ENCODE assay signal across 22 mouse cellular contexts in the genomic region with DNA sequence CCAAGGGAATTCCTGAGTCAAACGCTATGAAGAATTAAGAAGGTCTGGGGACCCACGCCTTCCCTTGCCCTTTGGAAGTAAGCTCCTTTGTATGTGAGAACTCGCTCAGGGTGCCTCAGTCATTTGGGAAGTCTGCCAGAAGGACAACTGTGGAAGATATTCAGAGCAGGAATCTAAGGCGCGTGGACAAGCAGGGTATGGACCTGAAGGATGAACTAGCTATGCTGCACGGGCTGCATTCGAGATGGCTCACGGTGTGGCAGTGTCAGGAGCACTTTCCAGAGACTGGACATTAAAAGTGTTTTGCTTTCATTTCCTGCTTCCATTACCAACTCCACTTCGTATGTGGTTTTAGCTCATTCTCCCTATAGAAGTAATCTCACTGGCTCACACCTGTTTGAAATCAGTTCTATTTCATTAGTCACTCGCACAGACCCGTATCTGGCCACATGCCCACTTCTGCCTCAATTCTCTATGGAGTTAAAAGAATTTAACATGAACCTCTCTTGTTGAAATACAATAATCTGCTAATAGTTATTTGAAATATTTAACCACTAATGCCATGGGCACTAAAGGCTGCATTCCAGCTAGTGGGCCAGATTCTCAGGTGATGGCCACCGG. TPM values are rescaled to one million over a fixed set of nuclear protein-coding genes. Genes with fewer than 3 reads are reported as not detected.
DNase-seq lines count a peak whose midpoint lies in the region; ATAC-seq and TF ChIP-seq lines count a peak whose summit lies in the region.
"Had no signal": no experiment of that assay in that cellular context is flagged by ENCODE, and none has a peak within 500 bp of the region (broad histone marks: within the 10 kb centered on the region; RNA-seq: fewer than 3 reads in every experiment).

No protein-coding gene starts in this region.

- no peak overlapping the region for H3K27ac ChIP-seq in heart, embryonic 14.5 days (replicated peaks in 1 of 2; ENCODE audit: control insufficient read depth in 1 of 2, insufficient read depth in 1 of 2, low read depth in 2 of 2, low read length in 2 of 2)
- H3K27ac ChIP-seq in heart, embryonic 10.5 days = no peak overlapping the region
- peak overlapping the region; percentile 65; the same call in 1 of the 2 replicates for H3K27ac ChIP-seq in limb, embryonic 13.5 days
- H3K27ac ChIP-seq: forebrain, embryonic 13.5 days; heart, embryonic 13.5 days; hindbrain, embryonic 13.5 days; liver, embryonic 15.5 days; midbrain, embryonic 12.5 days; neural tube, embryonic 12.5 days had no signal

- H3K9me3 ChIP-seq in heart, embryonic 14.5 days (ENCODE audit: control insufficient read depth, low read length) = no peaks in the 10 kb centered on the region
- H3K9me3 ChIP-seq in heart, embryonic 10.5 days = no peaks in the 10 kb centered on the region
- no peaks in the 10 kb centered on the region for H3K9me3 ChIP-seq in limb, embryonic 13.5 days
- H3K9me3 ChIP-seq: heart, embryonic 13.5 days; liver, embryonic 15.5 days; neural tube, embryonic 12.5 days had no signal

- TF ChIP-seq POLR2A in lung, adult 2 months (IDR thresholded peaks at IDR 0.05; ENCODE audit: borderline replicate concordance, extremely low read depth, low read depth, low read length) = no peak

- TF ChIP-seq CTCF in lung, adult 2 months (IDR thresholded peaks at IDR 0.05; ENCODE audit: insufficient read depth, low read length) = no peak

- no peaks in the 10 kb centered on the region for H3K36me3 ChIP-seq in heart, embryonic 14.5 days (ENCODE audit: control insufficient read depth, insufficient read depth, low read length)
- no peaks in the 10 kb centered on the region for H3K36me3 ChIP-seq in heart, embryonic 10.5 days
- H3K36me3 ChIP-seq in limb, embryonic 13.5 days = no peaks in the 10 kb centered on the region
- H3K36me3 ChIP-seq: heart, embryonic 13.5 days; hindbrain, embryonic 13.5 days; liver, embryonic 15.5 days; midbrain, embryonic 12.5 days; neural tube, embryonic 12.5 days had no signal

- no peak for ATAC-seq in heart, embryonic 14.5 days (ENCODE audit: insufficient number of reproducible peaks, insufficient read depth, low FRiP score, low read depth)
- peak; percentile 85 for ATAC-seq in limb, embryonic 13.5 days (ENCODE audit: low FRiP score, low read depth)
- ATAC-seq in inflammation-experienced regulatory T-cells, adult 6 months = no peak
- ATAC-seq: CD4-positive, CD25-positive, alpha-beta regulatory T cell, adult 4 months; forebrain, embryonic 13.5 days; Patski had no signal

- DNase-seq in heart, embryonic 10.5 days (ENCODE audit: low spot score) = no peak
- peak; percentile 81 for DNase-seq in 3T3-L1 (ENCODE audit: low read depth, low spot score)
- peak; percentile 41 for DNase-seq in Muller cell, postnatal 12 days (ENCODE audit: inconsistent ontology term)
- no peak for DNase-seq in lung, adult 2 months
- DNase-seq in adrenal gland, adult 8-10 months = no peak
- DNase-seq: adrenal gland, adult 2 months; kidney, adult 2 months; kidney, postnatal 10 days; liver; right cerebral cortex, postnatal 14 days; thymus, postnatal 25 days had no signal

- H3K9ac ChIP-seq in heart, embryonic 14.5 days (ENCODE audit: low read length) = no peak overlapping the region
- H3K9ac ChIP-seq in limb, embryonic 13.5 days = no peak overlapping the region
- H3K9ac ChIP-seq: forebrain, embryonic 13.5 days; heart, embryonic 13.5 days; hindbrain, embryonic 13.5 days; liver, embryonic 15.5 days; midbrain, embryonic 12.5 days; neural tube, embryonic 12.5 days had no signal

- no peak overlapping the region for H3K4me3 ChIP-seq in heart, embryonic 14.5 days (ENCODE audit: control insufficient read depth in 1 of 2, insufficient read depth in 1 of 2, low read depth in 1 of 2, low read length in 2 of 2)
- no peak overlapping the region for H3K4me3 ChIP-seq in heart, embryonic 10.5 days
- H3K4me3 ChIP-seq in limb, embryonic 13.5 days = no peak overlapping the region
- H3K4me3 ChIP-seq in lung, adult 2 months (replicated peaks; ENCODE audit: extremely low read depth, low read depth, low read length) = no peak overlapping the region
- H3K4me3 ChIP-seq: forebrain, embryonic 13.5 days; heart, embryonic 13.5 days; hindbrain, embryonic 13.5 days; liver, embryonic 15.5 days; midbrain, embryonic 12.5 days; neural tube, embryonic 12.5 days had no signal

- H3K4me1 ChIP-seq in heart, embryonic 14.5 days (ENCODE audit: control insufficient read depth in 2 of 2, insufficient read depth in 2 of 2, low read length in 2 of 2) = no peaks in the 10 kb centered on the region
- H3K4me1 ChIP-seq in heart, embryonic 10.5 days = no peaks in the 10 kb centered on the region
- peaks cover 8% of the 10 kb centered on the region for H3K4me1 ChIP-seq in limb, embryonic 13.5 days
- no peaks in the 10 kb centered on the region for H3K4me1 ChIP-seq in lung, adult 2 months (ENCODE audit: control insufficient read depth, insufficient read depth, low read length)
- H3K4me1 ChIP-seq: forebrain, embryonic 13.5 days; heart, embryonic 13.5 days; hindbrain, embryonic 13.5 days; liver, embryonic 15.5 days; midbrain, embryonic 12.5 days; neural tube, embryonic 12.5 days had no signal

- 68% methylated on average over 12 of the region's 12 CpGs for WGBS in heart, embryonic 14.5 days
- WGBS in heart, embryonic 10.5 days = 80% methylated on average over 12 of the region's 12 CpGs
- WGBS in limb, embryonic 13.5 days = 35% methylated on average over 12 of the region's 12 CpGs
- 57% methylated on average over 12 of the region's 12 CpGs for WGBS in lung, adult 2 months

- peak overlapping the region; percentile 3; the same call in 1 of the 2 replicates for H3K4me2 ChIP-seq in heart, embryonic 14.5 days (ENCODE audit: low read length)
- H3K4me2 ChIP-seq in limb, embryonic 13.5 days (replicated peaks) = peak overlapping the region; percentile 43
- H3K4me2 ChIP-seq: forebrain, embryonic 13.5 days; heart, embryonic 13.5 days; hindbrain, embryonic 13.5 days; liver, embryonic 15.5 days; midbrain, embryonic 12.5 days; neural tube, embryonic 12.5 days had no signal

- H3K27me3 ChIP-seq in heart, embryonic 14.5 days (ENCODE audit: control insufficient read depth, insufficient read depth, low read length) = no peaks in the 10 kb centered on the region
- H3K27me3 ChIP-seq in heart, embryonic 10.5 days (ENCODE audit: insufficient read depth, poor library complexity, severe bottlenecking) = no peaks in the 10 kb centered on the region
- H3K27me3 ChIP-seq in limb, embryonic 13.5 days = no peaks in the 10 kb centered on the region
- H3K27me3 ChIP-seq: forebrain, embryonic 13.5 days; heart, embryonic 13.5 days; hindbrain, embryonic 13.5 days; liver, embryonic 15.5 days; midbrain, embryonic 12.5 days; neural tube, embryonic 12.5 days; Patski had no signal

RNA-seq across cellular contexts. Expression of a gene that starts 49.2 kb away (rescaled TPM):
- polyA plus RNA-seq in heart, embryonic 14.5 days (2014; fragmentation: Nextera tagmentation; extraction: Ambion mirVana) = 46.6 and 47.5 TPM in 2 replicates
- 68.5 and 87.0 TPM in 2 replicates for polyA plus RNA-seq in heart, embryonic 10.5 days (2016; fragmentation: Nextera tagmentation; extraction: Ambion mirVana)
- polyA plus RNA-seq in limb, embryonic 13.5 days (2015; fragmentation: Nextera tagmentation; extraction: Ambion mirVana) = 105 and 113 TPM in 2 replicates
- polyA plus RNA-seq in lung, adult 2 months (2012; rRNA removed) = 9.5 and 14.1 TPM in 2 replicates
- polyA plus RNA-seq in inflammation-experienced regulatory T-cells, adult 6 months (2017; shearing (Covaris generic)) = 10 to 100 TPM; 63.4 to 81.8 (median 74.8) TPM
- 10 to 100 TPM; 23.1 to 29.5 (median 26.1) TPM for total RNA-seq in adrenal gland, adult 8-10 months (2022)

Comparison
In these comparisons a context has a peak if more than half of its experiments do, and no peak if none do; other contexts are left out.
1. DNase-seq: peak in 3T3-L1 (single experiment) and Muller cell, postnatal 12 days (single experiment); none in heart, embryonic 10.5 days (single experiment), lung, adult 2 months (single experiment) and adrenal gland, adult 8-10 months (single experiment).